Mouse (Mus musculus) left cerebral cortex, adult 8-10 months (tissue): ENCODE measurements around the gene Gsg1l. TPM values are rescaled to one million over a fixed set of nuclear protein-coding genes. Genes with fewer than 3 reads are reported as not detected.
A peak's percentile ranks its signal among the peaks of the same experiment; 100 is the strongest.

Experiments used
- DNase-seq, 2 experiments: peaks; one replicate each; pipeline ENCODE4 v3.0.0; 2022; ENCODE audit warnings: low spot score in 2 of 2
- total RNA-seq, 4 experiments: library from RNA; stranded (reverse); gene quantifications; 2 replicates each; pipeline ENCODE4 v1.2.4; 2022

The Gsg1l gene
- total RNA-seq: 10 to 100 TPM; 68.2 to 76.7 (median 73.7) TPM

DNA sequence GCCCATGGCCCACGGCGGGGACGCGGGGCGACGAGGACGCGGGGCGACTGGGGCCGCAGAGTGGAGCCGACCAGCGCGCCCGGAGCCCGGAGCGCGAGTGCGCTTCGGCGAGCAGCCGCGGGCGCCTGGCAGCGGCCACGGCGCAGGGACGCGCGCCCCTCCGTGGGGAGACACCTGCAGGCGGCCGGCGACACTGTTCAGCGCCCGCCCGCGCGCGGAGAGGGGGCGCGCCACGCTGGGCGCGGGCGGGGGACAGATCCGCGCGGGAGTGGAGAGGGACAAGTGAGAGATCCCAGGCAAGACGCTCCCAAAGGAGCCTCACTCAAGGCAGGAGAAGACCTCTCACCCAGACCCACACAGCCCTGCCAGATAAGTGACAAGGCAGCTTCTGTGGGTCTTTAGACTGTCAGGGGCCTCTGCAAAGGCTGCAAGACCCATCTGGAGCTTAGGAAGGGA is at the start of gene Gsg1l:
TSS of gene Gsg1l (minus strand) at position 126 of the 456 bp plus-strand sequence.
- DNase-seq: peak; percentile 36 to 45

DNA sequence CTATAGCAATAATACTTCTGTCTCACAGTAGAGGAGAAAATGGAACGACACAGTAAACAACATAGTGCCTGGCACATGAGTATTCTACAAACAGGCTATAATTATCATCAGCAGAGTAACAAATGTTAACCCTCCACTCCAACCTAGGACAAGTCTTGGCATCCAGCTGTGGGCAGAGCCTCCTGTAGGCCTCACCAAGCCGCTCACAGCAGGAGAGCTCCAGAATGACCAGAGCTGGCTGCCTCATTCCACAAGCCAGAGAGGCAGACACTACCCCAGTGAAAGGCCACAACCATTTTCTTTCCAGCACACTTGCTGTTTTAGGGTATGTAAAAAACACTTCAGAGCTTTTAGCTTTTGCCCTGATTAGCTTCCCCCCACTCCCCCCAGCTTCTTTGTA is 45.5 kb upstream of the Gsg1l start:
- DNase-seq: no peak

DNA sequence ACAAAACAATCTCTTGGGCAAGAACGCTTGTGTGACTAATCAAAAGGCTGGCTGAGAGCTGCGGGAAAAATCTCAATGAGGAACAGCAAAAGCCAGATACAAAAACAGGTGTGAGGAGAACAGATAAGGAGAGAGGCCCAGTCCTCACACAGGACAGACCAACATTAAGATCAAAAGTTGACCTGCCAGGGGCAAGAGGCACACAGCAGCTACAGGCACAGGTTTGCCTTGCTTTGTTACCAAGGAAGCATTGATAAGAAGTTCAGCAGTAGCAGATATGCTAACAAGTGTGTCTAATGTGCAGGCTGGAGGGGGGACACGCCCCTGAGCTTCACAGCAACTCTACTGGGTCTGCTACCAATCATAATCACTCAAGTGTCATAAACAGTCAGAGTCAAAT is 44.3 kb upstream of the Gsg1l start:
- DNase-seq: no peak

DNA sequence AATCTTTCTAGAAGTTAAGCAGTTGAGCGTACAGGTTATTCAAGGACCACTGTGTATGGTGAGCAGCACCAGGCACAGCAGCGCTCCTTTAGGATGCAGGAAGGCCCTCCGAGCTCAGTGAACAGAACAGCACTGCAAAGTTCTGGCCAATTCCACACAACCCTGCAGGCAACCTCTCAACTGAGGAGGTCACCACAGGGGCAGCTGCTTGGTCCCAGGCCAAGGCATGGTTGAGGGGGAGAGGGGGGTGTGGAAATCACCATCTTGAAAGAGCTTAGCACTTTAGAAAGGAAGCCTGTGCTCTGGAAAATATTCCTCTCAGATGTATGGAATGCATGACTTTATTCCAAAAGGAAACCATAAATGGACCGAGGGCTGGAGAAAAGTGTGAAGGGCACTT is 39.3 kb upstream of the Gsg1l start:
- DNase-seq: no peak

DNA sequence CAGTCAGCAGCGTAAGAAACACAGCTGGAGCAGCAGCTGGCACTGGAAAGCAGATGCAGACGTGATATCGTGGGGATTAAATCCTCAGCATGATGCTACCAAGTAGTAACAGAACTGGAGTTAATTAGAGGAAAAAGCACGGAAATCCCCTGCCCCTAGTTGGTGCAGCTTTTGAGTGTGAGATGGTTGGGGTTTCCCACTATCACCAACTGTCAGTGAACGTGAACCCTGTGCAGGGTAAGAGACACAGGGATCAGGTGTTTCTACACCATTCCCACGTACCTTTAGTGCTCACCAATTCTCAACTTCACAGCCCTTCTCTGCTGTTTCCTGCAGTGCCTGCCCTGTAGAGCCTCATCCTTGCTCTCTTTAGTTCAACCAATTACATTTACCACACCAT is 37.6 kb upstream of the Gsg1l start:
- DNase-seq: no peak

DNA sequence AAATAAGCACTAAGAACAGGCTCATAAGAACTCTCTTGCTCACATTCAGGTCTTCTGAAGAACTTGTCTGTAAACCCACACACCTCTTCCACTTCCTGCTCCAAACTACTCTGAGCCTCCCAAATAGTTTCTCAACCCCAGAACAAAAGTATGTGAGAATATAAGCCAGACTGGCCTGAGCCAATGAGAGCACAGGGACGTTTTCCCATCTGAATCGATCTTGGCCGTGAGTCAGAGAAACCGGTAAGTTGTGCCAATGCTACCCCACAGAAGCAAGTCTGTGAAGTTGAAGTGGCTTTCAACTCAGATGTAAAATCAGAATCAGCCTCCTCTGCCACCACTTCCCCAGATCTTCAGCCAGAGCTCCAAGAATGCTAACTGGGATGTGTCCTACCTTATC is 31.1 kb upstream of the Gsg1l start:
- no peak for DNase-seq

DNA sequence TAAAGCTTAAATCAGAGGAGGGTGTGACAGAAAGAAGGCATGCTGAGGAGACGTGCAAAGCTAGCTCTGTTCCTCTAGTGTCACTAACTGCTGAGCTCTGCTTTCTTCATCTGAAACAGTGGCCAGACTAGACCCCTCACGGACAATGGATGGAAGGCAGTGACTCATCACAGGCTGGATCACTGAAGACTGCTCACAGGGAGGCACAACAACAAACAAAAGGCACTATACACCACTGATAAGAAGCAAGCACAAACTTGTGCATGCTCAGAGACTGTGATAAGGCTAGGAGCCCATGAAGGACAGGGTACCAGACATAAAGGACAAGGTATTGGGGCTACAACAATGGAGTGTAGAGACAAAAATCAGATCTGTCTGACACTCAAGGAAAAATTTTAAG is 29.0 kb upstream of the Gsg1l start:
- DNase-seq: no peak

DNA sequence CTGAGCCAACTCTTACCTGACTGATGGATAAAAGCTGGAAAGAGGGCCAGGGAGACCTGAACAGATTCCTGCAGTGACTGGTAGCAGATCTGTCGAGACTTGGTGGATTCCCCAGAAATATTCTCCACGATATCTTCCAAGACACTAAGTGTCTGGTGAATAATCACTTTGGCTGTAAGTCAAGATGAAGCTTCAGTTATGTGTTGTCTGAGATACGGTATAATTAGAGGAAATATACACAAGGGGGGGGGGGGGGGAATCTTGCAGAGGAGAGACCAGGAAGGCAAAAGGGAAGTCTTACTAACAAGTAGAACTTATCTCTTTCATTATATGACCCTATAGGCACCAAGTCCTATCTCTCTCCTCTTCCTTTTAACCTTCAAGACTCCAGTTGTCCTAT is 27.7 kb upstream of the Gsg1l start:
- DNase-seq: no peak

DNA sequence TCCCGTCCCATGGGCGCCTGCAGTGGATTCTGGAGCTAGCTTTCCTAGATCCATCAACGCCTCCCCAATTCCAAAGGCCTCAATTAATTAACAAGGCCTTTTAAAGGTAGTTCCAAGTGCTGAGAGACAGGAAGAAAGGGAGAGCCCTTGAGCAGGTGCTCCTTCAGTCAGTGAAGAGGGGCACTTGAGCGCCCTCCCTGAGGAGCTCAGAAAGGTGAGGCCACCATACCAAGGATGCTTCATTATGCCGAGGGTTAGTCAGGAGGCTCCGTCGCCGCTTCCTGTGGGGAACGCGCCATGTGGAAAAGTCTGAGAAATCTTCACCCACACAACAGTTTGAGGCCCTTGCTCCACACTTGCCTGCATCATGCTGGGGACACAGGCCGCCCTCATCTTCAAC is 18.2 kb upstream of the Gsg1l start:
- DNase-seq: no peak

DNA sequence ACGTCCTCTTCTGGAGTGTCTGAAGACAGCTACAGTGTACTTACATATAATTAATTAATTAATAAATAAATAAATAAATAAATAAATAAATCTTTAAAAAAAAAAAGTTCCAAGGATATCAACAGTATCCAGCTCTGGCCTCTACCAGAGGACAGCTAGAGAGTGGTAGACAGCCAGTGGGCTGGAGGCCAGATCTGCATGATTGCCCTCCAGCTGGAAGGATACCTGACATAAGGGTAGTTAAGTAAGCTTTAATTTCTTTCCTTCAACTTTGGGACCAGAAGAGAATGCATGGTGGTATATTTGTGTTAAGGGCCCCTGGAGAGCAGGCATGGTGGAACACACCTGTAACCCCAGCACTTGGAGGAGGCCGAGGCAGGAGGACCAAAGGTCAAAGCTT is 17.6 kb upstream of the Gsg1l start:
- no peak for DNase-seq

DNA sequence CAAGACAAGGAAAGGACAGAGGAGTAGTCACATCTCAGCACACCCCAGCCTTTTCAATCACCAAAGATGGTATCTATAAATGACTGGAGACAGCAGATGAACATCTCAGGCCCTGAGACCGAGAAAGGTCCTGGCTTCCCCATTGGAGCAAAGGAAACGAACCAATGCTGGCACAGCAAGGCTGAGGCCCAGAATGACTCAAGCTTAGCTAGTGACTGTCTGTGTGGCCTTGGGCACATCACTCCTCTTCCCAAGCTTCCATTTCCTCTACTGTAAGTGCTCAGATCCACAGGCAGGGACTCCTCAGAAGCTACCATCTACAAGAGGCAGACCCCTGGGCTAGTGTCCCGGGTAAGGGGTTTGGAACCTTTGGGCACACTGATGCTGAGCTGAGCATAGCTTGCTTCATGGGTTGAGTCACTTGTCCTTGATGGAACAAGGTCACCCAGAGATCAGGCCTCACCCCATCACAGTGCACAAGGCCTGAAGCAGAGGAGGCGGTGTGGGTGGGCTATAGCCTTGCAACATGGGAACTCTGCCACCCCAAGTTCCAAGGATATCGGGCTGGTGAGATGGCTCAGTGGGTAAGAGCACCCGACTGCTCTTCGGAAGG is 17.1 kb upstream of the Gsg1l start:
- DNase-seq: no peak

DNA sequence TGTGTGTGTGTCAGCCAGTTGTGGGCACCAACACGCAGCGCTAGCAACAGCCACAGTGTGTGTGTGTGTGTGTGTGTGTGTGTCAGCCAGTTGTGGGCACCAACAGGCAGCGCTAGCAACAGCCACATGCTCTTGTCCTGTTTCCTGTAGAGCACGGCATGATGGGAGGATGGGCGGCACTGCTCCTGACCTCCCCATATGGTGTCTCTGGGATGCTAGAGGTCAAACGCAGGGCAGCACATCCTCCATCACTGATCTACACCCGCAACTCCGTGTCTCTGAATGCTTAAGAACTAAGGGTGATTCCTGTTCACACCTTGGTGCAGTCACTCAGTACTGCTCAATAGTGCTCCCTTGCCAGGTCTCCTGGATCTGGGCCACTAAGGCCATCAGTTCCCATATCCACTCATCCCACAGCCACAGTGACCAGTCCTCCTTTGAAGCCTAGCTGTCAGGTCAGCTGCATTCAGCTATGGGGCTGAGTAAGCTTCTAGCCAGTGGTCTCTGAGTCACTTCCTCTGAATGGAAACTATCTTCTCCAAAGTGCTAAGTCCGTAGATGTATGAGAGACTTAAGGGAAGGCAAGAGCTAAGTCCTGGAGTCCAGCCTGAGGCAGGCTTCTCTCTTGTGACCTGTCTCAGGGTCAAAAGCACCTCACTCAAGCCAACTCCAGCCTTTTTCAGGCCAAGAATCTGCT is 15.2 kb upstream of the Gsg1l start:
- DNase-seq: no peak

DNA sequence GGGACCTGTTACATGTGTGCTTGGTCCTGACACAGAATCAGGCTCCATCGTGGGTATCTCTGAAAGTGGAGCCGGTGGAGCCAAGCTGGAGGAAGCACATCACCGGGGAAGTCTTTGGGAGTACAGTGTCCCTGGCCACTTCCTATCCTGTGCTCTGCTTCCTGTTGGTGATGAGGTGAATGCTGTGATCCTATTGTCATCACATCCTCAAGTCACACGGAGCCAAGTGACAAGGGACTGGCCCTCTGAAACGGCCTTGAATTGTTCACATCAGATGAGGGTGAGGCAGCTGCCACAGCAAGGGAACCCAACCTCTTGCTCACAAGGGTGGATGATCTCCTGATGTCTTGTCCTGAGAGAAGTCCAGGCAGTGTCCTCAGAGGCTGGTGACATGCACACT is 14.4 kb upstream of the Gsg1l start:
- DNase-seq: no peak

DNA sequence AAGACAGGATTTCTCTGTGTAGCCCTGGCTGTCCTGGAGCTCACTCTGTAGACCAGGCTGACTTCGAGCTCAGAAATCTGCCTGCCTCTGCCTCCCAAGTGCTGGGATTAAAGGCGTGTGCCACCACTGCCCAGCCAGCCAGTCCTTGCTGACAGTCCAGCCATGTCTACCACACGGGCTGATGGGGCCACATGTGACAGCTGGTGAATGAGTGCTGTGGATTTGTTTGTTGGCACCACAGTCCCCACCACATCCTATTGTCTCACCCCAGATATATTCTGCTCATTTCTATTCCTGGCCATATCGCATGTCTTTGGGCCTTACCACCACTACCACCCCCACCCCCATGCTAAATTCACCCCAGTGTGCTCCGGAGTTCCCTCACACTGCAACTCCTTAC is 12.5 kb upstream of the Gsg1l start:
- no peak for DNase-seq

DNA sequence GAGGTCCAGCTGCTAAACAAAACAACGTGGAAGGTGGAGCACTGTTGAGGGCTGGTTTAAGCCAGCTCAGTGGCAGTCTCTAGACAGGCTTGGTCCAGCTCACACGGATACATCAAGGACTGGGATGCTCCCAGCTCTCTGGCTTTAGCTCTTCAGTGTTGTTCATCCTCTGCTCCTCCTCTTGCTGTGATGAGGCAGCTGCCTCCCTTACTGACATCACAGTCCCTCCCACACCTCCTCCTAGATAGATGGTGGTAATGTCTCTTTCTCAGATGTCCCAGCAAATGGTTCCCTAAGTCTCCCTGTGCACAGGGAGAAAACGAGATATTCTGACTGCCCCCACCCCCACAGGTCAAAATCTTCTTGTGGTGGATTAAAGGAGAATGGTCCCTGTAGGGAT is 11.0 kb upstream of the Gsg1l start:
- DNase-seq: no peak

DNA sequence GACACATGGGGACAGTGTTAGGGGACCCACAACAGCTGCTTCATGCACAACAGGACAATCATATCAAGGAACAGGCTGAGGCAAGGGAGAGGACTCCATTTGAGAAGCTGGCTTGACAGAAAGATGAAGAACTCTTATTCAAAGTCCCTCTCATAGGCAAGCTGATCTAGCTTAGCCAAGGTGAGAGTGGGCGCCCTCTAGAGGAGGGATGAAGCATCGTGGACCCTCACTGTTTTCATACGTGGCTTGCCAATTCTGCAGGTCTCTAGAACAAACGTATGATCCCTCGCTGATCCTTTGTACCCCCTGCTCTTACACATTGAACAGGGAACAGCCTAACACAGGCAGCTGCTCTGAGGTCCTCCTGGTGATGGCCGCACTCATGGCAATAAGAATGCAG is 7.6 kb upstream of the Gsg1l start:
- no peak for DNase-seq

DNA sequence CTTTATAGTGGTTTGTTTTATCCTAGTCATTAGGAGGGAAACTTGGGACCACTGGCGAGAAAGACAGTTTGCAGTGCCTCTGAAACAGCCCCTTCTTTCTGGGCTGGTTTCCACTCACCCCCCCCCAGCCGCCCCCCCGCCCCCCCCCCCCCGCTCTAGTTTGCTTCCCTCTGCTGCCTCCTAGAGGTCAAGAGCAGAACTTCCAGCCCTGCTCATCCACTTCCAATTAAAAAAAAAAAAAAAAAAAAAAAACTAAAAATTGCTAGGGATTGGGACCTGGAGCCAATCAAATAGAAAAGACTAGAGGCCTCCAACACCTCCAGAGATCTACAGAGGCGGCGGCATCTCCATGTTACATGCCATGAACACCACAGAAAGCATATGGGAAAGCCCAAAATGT is 5.9 kb upstream of the Gsg1l start:
- no peak for DNase-seq

DNA sequence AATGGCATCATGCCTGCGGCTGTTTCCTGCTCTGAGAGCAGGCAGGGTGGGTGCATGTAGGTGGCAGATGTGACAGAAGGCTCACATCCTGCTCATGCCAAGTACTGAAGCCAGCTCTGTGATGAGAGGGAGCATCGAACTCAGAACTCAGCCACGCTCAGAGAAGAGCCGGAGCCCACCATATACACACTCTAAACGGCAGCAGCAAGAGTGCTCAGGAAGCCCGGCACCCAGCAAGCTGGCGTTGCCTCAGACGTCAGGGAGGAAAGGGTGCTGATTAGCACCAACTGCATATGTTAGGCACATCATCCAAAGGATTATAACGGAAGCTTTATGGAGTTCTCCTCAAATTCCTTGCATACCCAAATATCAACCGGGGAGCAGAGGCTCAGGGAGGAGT is 5.4 kb upstream of the Gsg1l start:
- no peak for DNase-seq

DNA sequence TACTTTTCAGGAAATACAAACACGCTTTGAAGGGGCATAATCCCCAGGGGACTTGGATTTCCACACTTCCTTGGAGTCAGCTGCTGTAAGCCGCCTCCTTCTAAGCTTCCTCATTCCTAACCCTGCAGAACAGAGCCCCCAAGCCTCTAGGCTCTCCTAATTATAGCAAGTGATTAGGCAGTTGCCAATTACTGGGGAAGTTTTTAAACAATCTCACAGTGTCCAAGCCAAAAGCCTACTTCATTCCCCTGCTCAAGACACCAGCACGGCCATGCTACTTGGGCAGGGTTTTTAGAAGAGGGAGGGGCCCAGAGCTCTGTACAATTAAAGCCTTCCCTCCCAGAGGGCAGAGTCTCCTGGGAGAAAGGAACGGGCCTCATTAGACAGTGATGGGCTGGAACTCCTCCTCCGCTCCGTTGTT is 4.1 kb upstream of the Gsg1l start:
- DNase-seq: no peak

DNA sequence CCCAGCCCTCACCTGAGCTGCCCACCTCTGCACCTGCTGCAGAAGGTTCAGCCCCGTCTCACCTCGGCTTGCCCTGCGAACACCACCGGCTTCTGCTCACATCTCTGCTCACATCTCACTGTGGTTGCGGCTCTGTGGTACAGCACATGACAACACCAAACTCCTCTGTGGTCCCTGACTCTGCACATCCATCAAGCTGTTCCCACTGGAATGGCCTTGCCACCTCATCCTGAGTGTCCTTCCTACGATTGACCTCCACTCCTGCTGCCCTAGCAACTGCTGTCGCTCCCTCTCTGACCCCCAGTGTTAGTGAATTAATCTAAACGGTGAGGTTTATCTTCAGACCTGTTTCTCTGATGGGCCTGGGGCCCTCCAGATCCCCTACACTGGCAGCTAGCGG is 2.9 kb upstream of the Gsg1l start:
- no peak for DNase-seq

DNA sequence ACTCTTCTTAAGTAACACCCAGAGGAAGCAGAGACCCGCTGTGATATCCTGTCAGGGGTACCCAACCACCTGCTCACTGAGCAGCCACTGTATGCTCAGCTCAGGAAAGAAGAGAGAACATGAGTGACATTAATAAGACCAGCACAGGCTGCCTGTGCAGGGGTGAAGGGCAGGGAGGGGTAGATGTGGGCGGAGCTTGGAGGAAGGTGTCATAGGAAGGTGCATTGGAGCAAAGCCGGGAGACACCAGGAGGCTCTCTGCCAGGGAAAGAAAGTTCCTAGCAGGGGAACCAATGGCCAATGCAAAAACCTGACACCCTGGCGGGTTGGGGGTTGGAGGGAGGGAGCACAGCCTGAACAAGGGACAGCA is 1.8 kb upstream of the Gsg1l start:
- no peak for DNase-seq

DNA sequence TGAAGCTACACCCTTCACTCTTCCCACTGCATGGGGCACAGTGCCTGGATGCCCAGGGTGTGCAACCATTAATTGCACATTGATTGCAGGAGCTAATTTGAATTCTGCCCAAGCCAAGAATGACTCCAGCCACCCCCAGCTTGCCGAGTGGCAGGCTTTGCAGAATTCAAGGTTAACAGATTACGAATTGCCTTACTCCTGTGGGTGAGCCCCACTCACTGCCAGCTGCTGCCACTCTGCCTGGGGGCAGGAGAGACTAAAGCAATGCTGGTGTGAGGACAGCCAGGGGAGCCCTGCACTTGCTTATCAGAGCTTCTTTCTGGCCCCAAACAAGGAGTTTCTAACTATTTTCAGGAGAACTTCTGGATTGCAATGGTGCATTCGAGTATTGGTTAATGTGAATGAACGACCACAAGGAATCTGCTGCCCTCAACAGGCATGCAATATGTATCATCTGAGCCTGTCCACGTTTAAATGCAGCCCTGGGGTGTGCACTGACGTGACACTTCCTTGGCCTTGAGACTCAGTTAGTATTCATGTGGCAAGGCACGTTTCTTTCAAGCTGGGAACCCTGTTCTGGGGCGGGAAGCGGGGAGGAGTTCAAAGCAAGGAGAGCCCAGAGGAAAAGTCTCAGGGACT is 1.2 kb upstream of the Gsg1l start:
- DNase-seq: peak in 1 of 2 experiments; percentile 44

DNA sequence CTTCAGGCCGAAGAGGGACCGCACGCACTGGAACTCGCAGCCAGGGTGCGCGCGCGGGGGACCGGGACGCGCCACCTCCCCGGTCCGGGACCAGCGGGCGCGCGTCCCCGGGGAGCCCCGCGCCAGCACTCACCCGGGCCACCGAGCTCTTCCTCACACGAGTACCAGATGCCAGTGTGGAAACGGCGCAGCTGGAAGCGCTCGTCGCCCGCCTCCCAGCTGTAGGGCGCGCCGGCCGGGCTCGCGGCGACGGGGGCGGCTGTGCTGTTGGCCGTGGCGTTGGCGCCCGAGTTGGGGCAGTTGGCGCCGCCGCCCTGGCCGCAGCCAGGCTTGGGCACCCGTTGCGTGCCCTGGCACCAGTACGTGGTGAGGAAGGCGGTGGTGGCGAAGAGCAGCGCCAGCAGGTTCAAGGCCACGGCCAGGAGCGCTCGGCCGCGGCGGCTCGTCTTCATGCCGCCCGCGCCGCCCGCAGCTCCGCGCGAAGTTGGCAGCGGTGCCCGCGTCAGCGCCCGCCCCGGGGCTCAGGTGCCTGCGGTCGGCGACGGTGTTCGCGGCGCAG is 405 bp downstream of the Gsg1l start:
- DNase-seq: no peak
